Mouse (Mus musculus) thymus, adult 18-20 months (tissue): ENCODE measurements around the gene Trim46.

ENCODE experiments used
- DNase-seq, 2 experiments: peaks; one replicate each; pipeline ENCODE4 v3.0.0; 2022; ENCODE audit warnings: mixed read lengths in 2 of 2

Trim46 gene

DNA sequence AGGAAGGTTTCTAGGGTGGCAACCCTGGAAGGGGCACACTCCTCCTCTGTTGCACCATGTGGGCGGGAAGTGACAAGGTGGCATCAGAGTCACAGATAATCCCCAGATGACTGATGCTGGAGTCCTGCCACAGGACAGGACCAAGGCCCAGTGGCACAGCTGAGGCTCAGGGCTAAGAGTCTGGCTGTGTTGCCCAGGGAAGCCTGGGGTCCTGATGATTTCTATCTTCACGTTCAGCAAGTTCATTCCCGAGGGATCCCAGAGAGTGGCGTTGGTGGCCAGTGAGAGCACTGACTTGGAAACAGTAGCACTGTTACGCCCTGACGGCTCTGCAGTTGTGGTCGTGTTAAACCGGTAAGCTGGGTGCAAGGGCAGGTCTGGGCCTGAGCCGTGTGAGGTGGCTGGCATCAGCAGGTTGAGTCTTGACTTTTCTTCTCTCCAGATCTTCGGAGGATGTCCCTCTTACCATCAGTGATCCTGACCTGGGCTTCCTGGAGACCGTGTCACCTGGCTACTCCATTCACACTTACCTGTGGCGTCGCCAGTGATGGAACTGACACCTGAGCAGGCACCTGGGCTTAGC, 37.9 kb downstream of the Trim46 start:
- no peak for DNase-seq

GRCm38 (mm10) chr3:89206695-89207094, 39.4 kb downstream of the Trim46 start:
- no peak for DNase-seq

DNA sequence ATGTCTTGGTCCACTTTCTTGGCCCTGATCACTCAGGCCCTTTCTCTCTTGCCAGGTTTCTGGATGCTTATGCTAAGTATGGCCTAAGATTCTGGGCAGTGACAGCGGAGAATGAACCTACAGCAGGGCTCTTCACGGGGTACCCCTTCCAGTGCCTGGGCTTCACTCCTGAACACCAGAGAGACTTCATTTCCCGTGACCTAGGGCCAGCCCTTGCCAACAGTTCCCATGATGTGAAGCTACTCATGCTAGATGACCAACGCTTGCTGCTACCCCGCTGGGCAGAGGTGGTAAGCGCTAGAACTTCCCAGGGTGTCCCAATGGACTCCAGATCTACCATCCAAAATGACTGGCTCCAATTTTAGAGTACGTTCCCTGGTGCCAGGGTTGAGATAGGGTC, 40.0 kb downstream of the Trim46 start:
- DNase-seq = no peak

DNA sequence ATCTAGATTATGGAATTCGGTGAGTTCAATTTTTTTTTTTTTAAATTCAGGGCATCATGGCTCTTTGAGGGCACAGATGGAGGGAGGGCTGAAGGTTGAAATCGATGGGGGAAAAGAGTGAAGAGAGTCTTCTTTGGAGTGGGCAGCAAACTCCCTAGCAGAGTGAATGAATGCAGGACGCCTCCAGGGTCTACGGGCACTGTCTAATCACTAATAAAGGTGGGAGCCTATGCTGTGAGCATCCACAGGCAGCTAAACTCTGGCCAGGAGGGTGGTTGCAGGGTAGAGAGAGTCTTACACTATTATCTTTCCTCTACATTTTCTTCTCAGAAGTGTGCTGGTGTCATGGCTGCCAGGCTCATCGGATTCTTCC, 43.0 kb downstream of the Trim46 start:
- no peak for DNase-seq

- DNase-seq = peak; percentile 65 to 75
These were observed 43.6 kb downstream of the Trim46 start, which contains the start of gene Gba for GRCm38 (mm10) chr3:89202253-89203141. Gene Gba, plus strand, starts transcription at chr3:89202928.

GRCm38 (mm10) chr3:89199839-89200238, 46.3 kb downstream of the Trim46 start:
- DNase-seq = no peak

- DNase-seq = peak; percentile 91 to 93
These were observed 49.9 kb downstream of the Trim46 start for GRCm38 (mm10) chr3:89195979-89196877.

- no peak for DNase-seq
These were observed 52.3 kb downstream of the Trim46 start for GRCm38 (mm10) chr3:89193853-89194252.

GRCm38 (mm10) chr3:89193351-89193750, 52.8 kb downstream of the Trim46 start:
- no peak for DNase-seq

DNA sequence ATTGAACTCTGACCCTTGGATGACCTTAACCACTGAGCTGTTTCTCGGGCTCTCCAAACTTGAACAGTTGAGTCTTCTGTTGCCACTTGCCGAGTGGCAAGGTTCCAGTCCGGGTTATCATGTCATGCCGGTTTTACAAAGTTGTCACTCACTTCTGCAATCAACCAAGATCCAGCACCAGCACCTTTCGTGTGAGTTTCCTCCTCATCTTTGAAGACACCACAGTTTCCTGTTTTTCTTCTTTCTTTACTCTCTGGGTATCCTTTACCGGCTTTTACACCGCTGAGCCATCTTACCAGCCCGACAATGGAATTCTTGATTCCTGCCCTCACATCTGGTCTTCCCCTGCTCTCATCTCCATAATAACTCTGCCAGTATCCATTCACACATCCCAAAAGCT, 55.7 kb downstream of the Trim46 start:
- peak in 1 of 2 experiments; percentile 64 for DNase-seq

- DNase-seq = peak in 1 of 2 experiments; percentile 60
These were observed 57.6 kb downstream of the Trim46 start for GRCm38 (mm10) chr3:89188478-89188875.

- DNase-seq = peak; percentile 50 to 68
These were observed 58.2 kb downstream of the Trim46 start for GRCm38 (mm10) chr3:89187690-89188477.

- peak; percentile 67 to 78 for DNase-seq
These were observed 58.9 kb downstream of the Trim46 start for GRCm38 (mm10) chr3:89187197-89187596.
